Mouse (Mus musculus) CD4-positive, CD25-positive, alpha-beta regulatory T cell, adult 2 months (primary cell): ENCODE measurements around the gene Sbk2.
A peak's percentile ranks its signal among the peaks of the same experiment; 100 is the strongest.

ENCODE experiments used
- DNase-seq: peaks from one replicate; pipeline ENCODE4 v3.0.0-alpha.2; 2012; ENCODE audit warnings: low read depth, low spot score

The Sbk2 gene

GRCm38 (mm10) chr7:4953815-4954445, 10.3 kb downstream of the Sbk2 start:
- no peak for DNase-seq

DNA sequence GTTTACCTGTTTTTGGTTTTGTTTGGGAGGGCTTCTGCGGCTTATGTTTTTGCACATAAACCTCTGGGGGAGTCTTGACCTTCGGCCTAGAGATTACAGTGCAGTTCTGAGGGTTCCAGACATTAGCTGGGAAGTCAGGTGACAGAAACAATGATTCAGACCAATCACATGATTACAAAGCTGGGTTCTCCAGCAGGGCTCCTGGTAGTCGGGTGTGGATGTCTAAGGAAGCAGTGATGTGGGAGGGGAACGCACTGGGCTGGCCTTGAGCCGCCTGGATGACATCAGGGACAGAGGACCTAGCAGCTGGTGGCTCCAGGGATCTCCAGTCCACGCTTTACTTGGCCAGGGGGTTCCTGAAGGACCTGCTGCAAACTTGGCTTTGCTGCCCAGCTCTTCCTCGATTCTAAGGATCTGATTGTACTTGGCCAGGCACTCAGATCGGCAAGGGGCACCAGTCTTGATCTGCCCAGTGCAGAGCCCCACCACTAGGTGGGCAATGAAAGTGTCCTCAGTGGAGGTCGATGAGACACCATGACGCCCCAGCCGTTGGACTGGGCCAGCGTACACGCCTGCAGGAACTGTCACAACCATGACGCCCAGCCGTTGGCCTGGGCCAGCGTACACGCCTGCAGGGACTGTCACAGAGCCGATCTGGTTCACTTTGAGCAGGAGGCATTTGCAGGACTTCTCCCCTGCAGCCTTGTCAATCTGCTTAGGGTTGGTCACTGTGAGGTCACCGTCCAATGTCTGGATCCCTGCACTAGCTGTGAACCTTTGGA, 13.5 kb downstream of the Sbk2 start:
- DNase-seq, result no peak

GRCm38 (mm10) chr7:4948386-4948785, 15.8 kb downstream of the Sbk2 start:
- peak; percentile 52 for DNase-seq

GRCm38 (mm10) chr7:4947855-4948254, 16.4 kb downstream of the Sbk2 start:
- no peak for DNase-seq

- DNase-seq, result peak; percentile 97
These were observed 20.9 kb downstream of the Sbk2 start for GRCm38 (mm10) chr7:4943223-4943815.

DNA sequence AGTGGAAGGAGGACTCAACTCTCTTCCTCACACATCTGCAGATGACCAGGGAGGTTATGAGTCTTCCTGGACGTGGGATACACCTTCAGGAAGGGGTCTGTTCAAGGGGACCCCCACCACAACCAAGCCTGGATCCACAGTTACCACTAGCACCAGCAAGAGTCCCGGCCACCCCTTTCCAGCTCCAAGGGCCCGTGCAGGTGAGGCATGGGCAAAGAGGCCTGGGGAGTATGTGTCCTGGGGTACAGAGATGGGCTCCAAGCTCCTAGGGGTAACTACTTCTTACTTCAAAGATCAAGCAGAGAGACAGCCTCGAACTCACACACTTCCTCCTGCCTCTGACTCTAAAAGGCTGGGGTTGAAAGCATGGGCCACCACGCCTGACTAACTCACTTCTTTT, 21.5 kb downstream of the Sbk2 start:
- DNase-seq, result no peak

GRCm38 (mm10) chr7:4940068-4940479, 24.1 kb downstream of the Sbk2 start:
- peak; percentile 91 for DNase-seq

GRCm38 (mm10) chr7:4938456-4938855, 25.8 kb downstream of the Sbk2 start:
- DNase-seq, result peak; percentile 85

DNA sequence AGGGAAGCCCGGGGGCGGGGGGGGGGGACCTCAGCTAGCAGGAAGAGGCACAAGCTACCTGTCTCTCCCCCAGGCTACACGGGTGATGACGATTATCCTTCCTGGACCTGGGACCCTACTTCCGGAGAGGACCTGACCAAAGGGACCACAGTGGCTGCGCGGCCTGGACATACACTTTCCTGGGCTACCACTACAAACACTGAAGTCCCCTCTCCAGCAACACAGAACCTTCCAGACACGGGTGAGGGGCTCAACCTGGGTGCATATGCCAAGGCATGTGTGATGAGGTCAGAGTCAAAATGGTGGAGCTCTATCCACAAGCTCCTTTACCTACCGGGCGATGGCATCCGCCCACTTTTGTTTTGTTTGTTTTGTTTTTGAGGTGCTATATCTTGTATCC, 26.8 kb downstream of the Sbk2 start:
- no peak for DNase-seq

GRCm38 (mm10) chr7:4936832-4937231, 27.4 kb downstream of the Sbk2 start:
- no peak for DNase-seq

GRCm38 (mm10) chr7:4934160-4934914, 29.9 kb downstream of the Sbk2 start:
- no peak for DNase-seq

DNA sequence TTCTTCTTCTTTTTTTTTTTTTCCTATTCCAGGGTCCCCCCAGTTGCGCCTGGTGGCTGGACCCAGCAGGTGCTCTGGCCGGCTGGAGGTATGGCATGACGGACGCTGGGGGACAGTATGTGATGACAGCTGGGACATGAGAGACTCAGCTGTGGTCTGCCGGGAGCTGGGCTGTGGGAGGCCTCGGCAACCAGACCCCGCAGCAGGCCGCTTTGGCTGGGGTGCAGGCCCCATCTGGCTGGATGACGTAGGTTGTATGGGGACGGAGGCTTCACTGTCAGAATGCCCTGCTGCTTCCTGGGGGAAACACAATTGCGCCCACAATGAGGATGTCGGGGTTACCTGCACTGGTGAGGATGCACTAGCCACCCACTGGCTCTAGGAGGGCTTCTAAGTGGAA, 31.1 kb downstream of the Sbk2 start:
- DNase-seq, result no peak

DNA sequence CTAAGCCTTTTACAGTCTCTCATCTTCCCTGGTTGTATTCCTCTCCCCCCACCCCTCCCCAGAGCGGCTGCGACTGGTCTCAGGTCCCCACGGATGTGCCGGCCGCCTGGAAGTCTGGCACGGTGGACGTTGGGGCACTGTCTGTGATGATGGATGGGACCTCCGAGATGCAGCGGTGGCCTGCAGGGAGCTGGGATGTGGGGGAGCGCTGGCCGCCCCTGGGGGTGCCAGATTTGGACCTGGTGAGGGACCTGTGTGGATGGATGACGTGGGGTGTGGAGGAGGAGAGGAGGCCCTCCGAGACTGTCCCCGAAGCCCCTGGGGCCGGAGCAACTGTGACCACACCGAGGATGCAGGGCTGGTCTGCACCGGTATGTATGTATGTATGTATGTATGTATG, 35.9 kb downstream of the Sbk2 start:
- no peak for DNase-seq

DNA sequence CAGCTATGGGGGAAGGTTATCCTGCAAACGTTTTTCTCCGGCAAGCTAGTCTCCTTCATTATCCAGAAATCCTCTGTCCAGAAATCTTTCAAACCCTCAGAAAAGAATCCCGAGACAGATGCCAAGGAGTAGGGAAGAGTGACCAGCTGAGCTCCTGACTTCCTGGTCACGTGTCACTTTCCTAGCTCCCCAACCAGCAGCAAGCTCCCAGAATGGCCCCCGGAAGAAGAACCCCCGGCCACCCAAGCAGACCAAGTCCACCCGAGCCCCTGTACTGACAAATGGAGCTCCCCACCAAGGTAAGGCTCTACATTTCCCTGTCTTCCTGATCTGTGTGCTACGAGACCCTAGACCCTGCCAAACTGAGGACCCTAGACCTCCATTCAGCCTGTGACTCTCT, 36.5 kb downstream of the Sbk2 start:
- no peak for DNase-seq

GRCm38 (mm10) chr7:4926849-4927248, 37.4 kb downstream of the Sbk2 start:
- DNase-seq, result no peak

- DNase-seq, result no peak
These were observed 38.5 kb downstream of the Sbk2 start, which contains the start of gene Ssc5d for GRCm38 (mm10) chr7:4925441-4926381. Gene Ssc5d, plus strand, starts transcription at chr7:4925785.

DNA sequence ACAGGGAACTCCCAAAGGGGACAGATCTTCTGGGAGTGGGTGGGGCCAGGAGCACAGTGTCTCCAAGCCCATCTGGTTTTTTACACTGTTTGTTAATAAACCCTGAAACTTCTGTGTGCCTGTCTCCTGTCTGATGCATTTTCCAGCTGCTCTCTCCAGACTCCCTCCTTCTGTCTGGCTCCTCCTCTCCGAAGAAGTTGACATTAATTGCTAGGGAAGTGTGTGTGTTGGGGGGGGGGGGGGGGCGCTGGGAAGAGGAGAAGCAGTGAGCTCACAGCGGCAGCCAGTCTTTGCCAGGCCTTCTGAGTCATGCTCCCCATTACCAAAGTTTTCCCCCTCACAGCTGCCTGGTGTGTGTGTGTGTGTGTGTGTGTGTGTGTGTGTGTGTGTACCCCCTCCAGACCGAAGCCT, 39.3 kb downstream of the Sbk2 start:
- no peak for DNase-seq

GRCm38 (mm10) chr7:4924483-4924882, 39.7 kb downstream of the Sbk2 start:
- DNase-seq, result no peak

GRCm38 (mm10) chr7:4923586-4924364, 40.4 kb downstream of the Sbk2 start:
- DNase-seq, result peak; percentile 39

DNA sequence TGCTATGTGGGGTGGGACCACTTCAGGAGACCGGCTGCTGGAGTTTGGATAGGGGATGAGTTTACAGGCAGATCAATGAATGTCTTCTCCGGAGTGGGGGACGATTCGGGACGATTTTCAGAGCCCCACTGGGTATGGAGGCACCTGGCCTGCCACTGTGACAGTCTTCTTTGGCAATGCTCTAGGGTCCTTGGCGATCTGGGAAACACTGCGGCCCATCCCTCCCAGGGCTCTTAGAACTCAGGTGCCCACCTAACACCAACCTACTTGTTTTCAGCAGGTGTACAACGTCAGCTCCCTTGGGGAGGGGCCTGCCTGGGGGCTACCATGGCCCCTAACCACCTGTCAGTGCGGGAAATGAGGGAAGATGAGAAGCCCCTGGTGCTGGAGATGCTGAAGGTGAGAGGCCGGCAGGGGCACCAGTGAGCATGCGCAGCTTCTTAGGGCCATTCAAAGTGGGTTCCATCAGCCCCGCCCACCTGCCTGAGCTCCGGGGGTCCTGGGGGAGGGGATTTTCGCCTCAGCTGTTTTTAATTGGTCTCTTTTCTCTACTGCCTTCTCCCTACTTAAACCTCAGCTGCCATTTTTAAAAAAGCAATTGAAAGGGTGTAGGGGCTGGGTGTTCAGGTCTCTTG, 41.2 kb downstream of the Sbk2 start:
- DNase-seq, result peak; percentile 54
